Comparison of ENCODE assay signal across 15 mouse cellular contexts in genomic region chr14:55430255-55430654, GRCm38 (mm10).
"Had no signal": no experiment of that assay in that cellular context is flagged by ENCODE, and none has a peak within 500 bp of the region (broad histone marks: within the 10 kb centered on the region; RNA-seq: fewer than 3 reads in every experiment).

No protein-coding gene starts in this region.

- H3K4me3 ChIP-seq: lung, embryonic 15.5 days; midbrain, embryonic 13.5 days; midbrain, embryonic 15.5 days; neural tube, embryonic 12.5 days; stomach, embryonic 15.5 days had no signal

- DNase-seq: liver, postnatal 0 days; lung, adult 2 months; lung, postnatal 14 days; lung, postnatal 36 days; right cerebral cortex, postnatal 14 days; thymus, adult 2 months; thymus, postnatal 36 days had no signal

- H3K27ac ChIP-seq: lung, embryonic 15.5 days; macrophage; midbrain, embryonic 13.5 days; midbrain, embryonic 15.5 days; neural tube, embryonic 12.5 days; stomach, embryonic 15.5 days; stomach, postnatal 0 days had no signal

- H3K9ac ChIP-seq: liver, postnatal 0 days; lung, embryonic 15.5 days; midbrain, embryonic 13.5 days; midbrain, embryonic 15.5 days; neural tube, embryonic 12.5 days; stomach, embryonic 15.5 days had no signal

- H3K27me3 ChIP-seq: lung, embryonic 15.5 days; midbrain, embryonic 13.5 days; midbrain, embryonic 15.5 days; neural tube, embryonic 12.5 days; stomach, embryonic 15.5 days had no signal

- H3K36me3 ChIP-seq: lung, embryonic 15.5 days; midbrain, embryonic 13.5 days; midbrain, embryonic 15.5 days; neural tube, embryonic 12.5 days; stomach, embryonic 15.5 days had no signal

- ATAC-seq: liver, postnatal 0 days; lung, postnatal 0 days; midbrain, embryonic 13.5 days; midbrain, embryonic 15.5 days had no signal

- H3K9me3 ChIP-seq: lung, embryonic 15.5 days; midbrain, embryonic 13.5 days; midbrain, embryonic 15.5 days; neural tube, embryonic 12.5 days; stomach, embryonic 15.5 days had no signal

- H3K4me1 ChIP-seq: lung, embryonic 15.5 days; midbrain, embryonic 13.5 days; midbrain, embryonic 15.5 days; neural tube, embryonic 12.5 days; stomach, embryonic 15.5 days had no signal
